ENCODE assay signal across 17 mouse cellular contexts in the genomic region with DNA sequence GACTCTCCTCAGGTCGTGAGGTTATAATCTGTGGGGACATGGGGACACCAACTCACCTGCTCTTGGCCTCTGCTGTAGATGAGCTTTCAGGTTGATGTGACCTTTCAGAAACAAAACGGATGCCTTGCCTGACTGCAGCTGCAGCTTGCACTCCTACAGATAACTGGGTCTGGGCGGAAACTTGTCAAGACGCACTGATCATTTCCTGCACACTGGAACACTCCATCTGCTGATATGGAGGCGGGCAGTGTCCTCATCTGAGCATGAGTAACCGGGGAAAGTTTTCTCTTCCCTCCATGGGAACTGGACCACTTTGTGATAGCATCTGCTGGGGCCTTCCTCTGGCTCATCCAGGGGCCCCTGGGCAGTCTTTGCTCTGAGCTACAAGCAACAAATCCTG.
DNase-seq lines count a peak whose midpoint lies in the region; ATAC-seq and TF ChIP-seq lines count a peak whose summit lies in the region.
"Had no signal": no experiment of that assay in that cellular context is flagged by ENCODE, and none has a peak within 500 bp of the region (broad histone marks: within the 10 kb centered on the region; RNA-seq: fewer than 3 reads in every experiment).

No protein-coding gene starts in this region.

- WGBS in intestine, embryonic 15.5 days = 76% methylated on average over 6 of the region's 6 CpGs

- H3K27me3 ChIP-seq in intestine, embryonic 15.5 days (replicated peaks) = no peaks in the 10 kb centered on the region
- H3K27me3 ChIP-seq: embryonic facial prominence, embryonic 13.5 days; limb, embryonic 12.5 days; neural tube, embryonic 15.5 days had no signal

- peak overlapping the region; percentile 82 for H3K27ac ChIP-seq in layer of hippocampus, adult 2 months
- H3K27ac ChIP-seq in intestine, embryonic 15.5 days = no peak overlapping the region
- H3K27ac ChIP-seq: embryonic facial prominence, embryonic 13.5 days; heart, adult 2 months; hindbrain, postnatal 0 days; limb, embryonic 12.5 days; neural tube, embryonic 15.5 days had no signal

- no peak overlapping the region for H3K4me2 ChIP-seq in intestine, embryonic 15.5 days (replicated peaks)
- H3K4me2 ChIP-seq: embryonic facial prominence, embryonic 13.5 days; limb, embryonic 12.5 days; neural tube, embryonic 15.5 days had no signal

- no peak overlapping the region for H3K4me3 ChIP-seq in layer of hippocampus, adult 2 months
- no peak overlapping the region for H3K4me3 ChIP-seq in intestine, embryonic 15.5 days (replicated peaks)
- H3K4me3 ChIP-seq: embryonic facial prominence, embryonic 13.5 days; gastrocnemius, adult 2 months; heart, adult 2 months; limb, embryonic 12.5 days; neural tube, embryonic 15.5 days had no signal

- H3K9ac ChIP-seq in intestine, embryonic 15.5 days = no peak overlapping the region
- H3K9ac ChIP-seq: embryonic facial prominence, embryonic 13.5 days; limb, embryonic 12.5 days; neural tube, embryonic 15.5 days had no signal

- H3K9me3 ChIP-seq in intestine, embryonic 15.5 days = no peaks in the 10 kb centered on the region
- H3K9me3 ChIP-seq: embryonic facial prominence, embryonic 13.5 days; limb, embryonic 12.5 days; neural tube, embryonic 15.5 days had no signal

- ATAC-seq in intestine, embryonic 15.5 days = no peak
- ATAC-seq: hindbrain, postnatal 0 days had no signal

- DNase-seq in layer of hippocampus, adult 18-20 months (ENCODE audit: low spot score in 2 of 2) = peak; percentile 70 to 83
- DNase-seq in layer of hippocampus, postnatal 10 days (ENCODE audit: low spot score in 2 of 2) = no peak
- DNase-seq in MEL-GATA-1-ER (ENCODE audit: extremely low read depth, low read depth) = peak; percentile 21
- peak; percentile 62 to 83 for DNase-seq in layer of hippocampus, adult 2 months (ENCODE audit: low spot score in 2 of 2)
- peak; percentile 72 to 77 for DNase-seq in left cerebral cortex, postnatal 36 days (ENCODE audit: low spot score in 2 of 2)
- DNase-seq in natural killer cell, adult 2 months (ENCODE audit: low spot score in 2 of 2) = no peak
- no peak for DNase-seq in gastrocnemius, adult 8-10 months (ENCODE audit: low spot score in 2 of 2)
- DNase-seq: cerebellum, adult 9-10 months; gastrocnemius, adult 2 months; heart, adult 2 months; heart, postnatal 36 days; lung, adult 2 months had no signal

- no peaks in the 10 kb centered on the region for H3K4me1 ChIP-seq in intestine, embryonic 15.5 days (replicated peaks)
- H3K4me1 ChIP-seq: embryonic facial prominence, embryonic 13.5 days; limb, embryonic 12.5 days had no signal

- intact Hi-C loops in left cerebral cortex, postnatal 36 days (cut with DNase I) = no loop called here

- H3K36me3 ChIP-seq in intestine, embryonic 15.5 days = peaks cover 2% of the 10 kb centered on the region; the same call in 1 of the 2 replicates

- TF ChIP-seq CTCF in layer of hippocampus, adult 2 months (conservative IDR thresholded peaks at IDR 0.05) = no peak

Comparison
In these comparisons a context has a peak if more than half of its experiments do, and no peak if none do; other contexts are left out.
1. DNase-seq: peak in layer of hippocampus, adult 18-20 months (2 of 2), MEL-GATA-1-ER (single experiment), layer of hippocampus, adult 2 months (2 of 2) and left cerebral cortex, postnatal 36 days (2 of 2); none in layer of hippocampus, postnatal 10 days (0 of 2), natural killer cell, adult 2 months (0 of 2) and gastrocnemius, adult 8-10 months (0 of 2).